14 mouse cellular contexts compared by ENCODE assay signal in genomic region chr17:25663213-25663835, GRCm38 (mm10). TPM values are rescaled to one million over a fixed set of nuclear protein-coding genes. Genes with fewer than 3 reads are reported as not detected.
DNase-seq lines count a peak whose midpoint lies in the region; ATAC-seq and TF ChIP-seq lines count a peak whose summit lies in the region.
"Had no signal": no experiment of that assay in that cellular context is flagged by ENCODE, and none has a peak within 500 bp of the region (broad histone marks: within the 10 kb centered on the region; RNA-seq: fewer than 3 reads in every experiment).

No protein-coding gene starts in this region.

- peaks cover 14% of the 10 kb centered on the region for H3K36me3 ChIP-seq in heart, embryonic 10.5 days
- H3K36me3 ChIP-seq in lung, embryonic 16.5 days (ENCODE audit: control insufficient read depth, insufficient read depth, low read length), result no peaks in the 10 kb centered on the region
- no peaks in the 10 kb centered on the region for H3K36me3 ChIP-seq in lung, postnatal 0 days (ENCODE audit: insufficient read depth, low read length)
- H3K36me3 ChIP-seq in forebrain, embryonic 16.5 days (ENCODE audit: control insufficient read depth, insufficient read depth), result no peaks in the 10 kb centered on the region
- no peaks in the 10 kb centered on the region for H3K36me3 ChIP-seq in myocyte (ENCODE audit: control insufficient read depth, insufficient read depth)

- intact Hi-C loops in gastrocnemius, postnatal 14 days (cut with DNase I; ENCODE audit: low total_unique reads), result no loop called here
- intact Hi-C loops in gastrocnemius, adult 2 months (cut with DNase I), result no loop called here

- peaks cover 18% of the 10 kb centered on the region for H3K4me1 ChIP-seq in heart, embryonic 10.5 days
- H3K4me1 ChIP-seq in lung, embryonic 16.5 days (replicated peaks; ENCODE audit: control insufficient read depth, insufficient read depth, low read length), result no peaks in the 10 kb centered on the region
- no peaks in the 10 kb centered on the region for H3K4me1 ChIP-seq in lung, postnatal 0 days (ENCODE audit: insufficient read depth, low read depth, low read length)
- peaks cover 12% of the 10 kb centered on the region for H3K4me1 ChIP-seq in forebrain, embryonic 16.5 days (replicated peaks; ENCODE audit: control insufficient read depth, insufficient read depth, low read length)

- WGBS in heart, embryonic 10.5 days, result 39% methylated on average over 12 of the region's 12 CpGs
- 46% methylated on average over 12 of the region's 12 CpGs for WGBS in lung, embryonic 16.5 days
- WGBS in lung, postnatal 0 days, result 41% methylated on average over 12 of the region's 12 CpGs
- 55% methylated on average over 12 of the region's 12 CpGs for WGBS in forebrain, embryonic 16.5 days

- peak; percentile 43; the same call in 1 of the 2 replicates for ATAC-seq in lung, embryonic 16.5 days (ENCODE audit: low read depth)
- no peak for ATAC-seq in lung, postnatal 0 days
- peak; percentile 63 for ATAC-seq in forebrain, embryonic 16.5 days

- H3ac ChIP-seq in myocyte (ENCODE audit: control insufficient read depth, insufficient read length), result no peak overlapping the region

- peak overlapping the region; percentile 49 for H3K27ac ChIP-seq in heart, embryonic 10.5 days
- H3K27ac ChIP-seq in lung, embryonic 16.5 days (ENCODE audit: low read length), result no peak overlapping the region
- H3K27ac ChIP-seq in lung, postnatal 0 days (ENCODE audit: low read length), result no peak overlapping the region
- no peak overlapping the region for H3K27ac ChIP-seq in forebrain, embryonic 16.5 days (ENCODE audit: low read length)
- no peak overlapping the region for H3K27ac ChIP-seq in gastrocnemius, adult 2 months

- H3K27me3 ChIP-seq in heart, embryonic 10.5 days (ENCODE audit: insufficient read depth, poor library complexity, severe bottlenecking), result peaks cover 23% of the 10 kb centered on the region; the same call in 1 of the 2 replicates
- no peaks in the 10 kb centered on the region for H3K27me3 ChIP-seq in lung, embryonic 16.5 days (ENCODE audit: control insufficient read depth, insufficient read depth, low read depth, low read length)
- no peaks in the 10 kb centered on the region for H3K27me3 ChIP-seq in lung, postnatal 0 days (replicated peaks; ENCODE audit: insufficient read depth, low read length)
- H3K27me3 ChIP-seq in forebrain, embryonic 16.5 days (replicated peaks; ENCODE audit: control insufficient read depth, insufficient read depth, low read length), result no peaks in the 10 kb centered on the region
- H3K27me3 ChIP-seq in myocyte (ENCODE audit: control insufficient read depth, insufficient read depth, insufficient read length), result peaks cover 22% of the 10 kb centered on the region

- H3K9me3 ChIP-seq in heart, embryonic 10.5 days, result no peaks in the 10 kb centered on the region
- H3K9me3 ChIP-seq in lung, embryonic 16.5 days (ENCODE audit: control insufficient read depth, low read length), result no peaks in the 10 kb centered on the region
- no peaks in the 10 kb centered on the region for H3K9me3 ChIP-seq in lung, postnatal 0 days (ENCODE audit: low read length)
- no peaks in the 10 kb centered on the region for H3K9me3 ChIP-seq in forebrain, embryonic 16.5 days (ENCODE audit: control insufficient read depth, low read length)

- no peak for TF ChIP-seq EP300 in lung, postnatal 0 days (IDR thresholded peaks at IDR 0.05)

- H3K4me2 ChIP-seq in lung, embryonic 16.5 days (ENCODE audit: low read depth, low read length), result no peak overlapping the region
- no peak overlapping the region for H3K4me2 ChIP-seq in lung, postnatal 0 days (replicated peaks; ENCODE audit: low read depth, low read length)
- no peak overlapping the region for H3K4me2 ChIP-seq in forebrain, embryonic 16.5 days (ENCODE audit: low read length)
- no peak overlapping the region for H3K4me2 ChIP-seq in myocyte (ENCODE audit: low read depth)

- TF ChIP-seq POLR2A in myocyte (IDR thresholded peaks at IDR 0.05; ENCODE audit: insufficient read length, low read depth), result no peak

- TF ChIP-seq CTCF in lung, postnatal 0 days (IDR thresholded peaks at IDR 0.05), result no peak
- TF ChIP-seq CTCF in gastrocnemius, adult 2 months (IDR thresholded peaks at IDR 0.05), result no peak

- no peak for DNase-seq in heart, embryonic 10.5 days (ENCODE audit: low spot score)
- no peak for DNase-seq in heart, adult 11 months
- DNase-seq in lung, postnatal 0 days (ENCODE audit: low spot score), result no peak
- no peak for DNase-seq in gastrocnemius, postnatal 14 days
- no peak for DNase-seq in gastrocnemius, adult 2 months
- DNase-seq: adrenal gland, postnatal 14 days; B cell, adult 2 months; cerebellum, adult 18-20 months; kidney, postnatal 10 days had no signal

- no peak overlapping the region for H3K4me3 ChIP-seq in heart, embryonic 10.5 days
- no peak overlapping the region for H3K4me3 ChIP-seq in lung, embryonic 16.5 days (ENCODE audit: low read length)
- H3K4me3 ChIP-seq in lung, postnatal 0 days (ENCODE audit: low read depth, low read length), result no peak overlapping the region
- no peak overlapping the region for H3K4me3 ChIP-seq in forebrain, embryonic 16.5 days (replicated peaks; ENCODE audit: low read length)
- H3K4me3 ChIP-seq in myocyte, result no peak overlapping the region
- no peak overlapping the region for H3K4me3 ChIP-seq in gastrocnemius, adult 2 months

- no peaks in the 10 kb centered on the region for H3K79me2 ChIP-seq in myocyte (ENCODE audit: control insufficient read depth, insufficient read depth)

- H3K9ac ChIP-seq in lung, embryonic 16.5 days (ENCODE audit: low read length), result no peak overlapping the region
- H3K9ac ChIP-seq in lung, postnatal 0 days (replicated peaks; ENCODE audit: low read depth), result no peak overlapping the region
- H3K9ac ChIP-seq in forebrain, embryonic 16.5 days (replicated peaks; ENCODE audit: low read depth, low read length), result no peak overlapping the region

TF ChIP-seq in myocyte, 11 proteins besides CTCF, POLR2A, EP300 and RAD21:
- TF ChIP-seq MYOG (IDR thresholded peaks at IDR 0.05; ENCODE audit: control insufficient read depth in 1 of 3, insufficient read depth in 1 of 3, insufficient read length in 2 of 3, low read depth in 2 of 3), result peak in 2 of 3 experiments; percentile 56 to 58
- peak in 2 of 3 experiments; percentile 25 to 57 for TF ChIP-seq MYOD1 (IDR thresholded peaks at IDR 0.05; ENCODE audit: control insufficient read depth in 1 of 3, insufficient read length in 2 of 3, low read depth in 2 of 3)
- no peak for TF ChIP-seq MAX (IDR thresholded peaks at IDR 0.05; ENCODE audit: low read depth)
- TF ChIP-seq E2F4 (IDR thresholded peaks at IDR 0.05; ENCODE audit: insufficient read depth), result no peak
- TF ChIP-seq REST (IDR thresholded peaks at IDR 0.05; ENCODE audit: insufficient read depth, insufficient read length), result no peak
- peak; percentile 9 for TF ChIP-seq POLR2AphosphoS2 (IDR thresholded peaks at IDR 0.05; ENCODE audit: insufficient read length, low read depth)
- no peak for TF ChIP-seq TCF3 (IDR thresholded peaks at IDR 0.05; ENCODE audit: insufficient read length, low read depth)

RNA-seq across cellular contexts. Expression of gene Gng13, which starts 53.6 kb away (rescaled TPM):
- 2.2 and 4.6 TPM in 2 replicates for polyA plus RNA-seq in heart, embryonic 10.5 days (2016; fragmentation: Nextera tagmentation; extraction: Ambion mirVana)
- 2.5 and 2.8 TPM in 2 replicates for polyA plus RNA-seq in lung, embryonic 16.5 days (2015; fragmentation: Nextera tagmentation; extraction: Ambion mirVana)
- 3.8 and 4.4 TPM in 2 replicates for polyA plus RNA-seq in lung, postnatal 0 days (2015; fragmentation: Nextera tagmentation; extraction: Ambion mirVana)
- 2.2 and 3.3 TPM in 2 replicates for polyA plus RNA-seq in forebrain, embryonic 16.5 days (2015; fragmentation: Nextera tagmentation; extraction: Ambion mirVana)
- polyA plus RNA-seq in myocyte (2012; fragmentation: generic; extraction: Trizol), result 0.24 TPM
- total RNA-seq in gastrocnemius, postnatal 14 days (2021), result not detected
- not detected for total RNA-seq in gastrocnemius, adult 2 months (2021)
- total RNA-seq: adrenal gland, postnatal 14 days; liver, adult 2 months; megakaryocyte, adult 5-6 weeks had no signal
- polyA plus RNA-seq: liver, adult 2 months had no signal
